Mouse (Mus musculus): ENCODE data around the gene Serpinb1c. TPM values are rescaled to one million over a fixed set of nuclear protein-coding genes. Genes with fewer than 3 reads are reported as not detected.

Gene Serpinb1c
- polyA plus RNA-seq, 1 experiment from 2014 or later = not detected

- no peak overlapping the region for H3K27ac ChIP-seq (replicated peaks)
- H3K36me3 ChIP-seq = no peaks in the 10 kb centered on the region
- H3K4me3 ChIP-seq = no peak overlapping the region
- 99% methylated on average over 3 of the region's 3 CpGs for WGBS
- no peaks in the 10 kb centered on the region for H3K27me3 ChIP-seq (ENCODE audit: low read depth, poor library complexity, severe bottlenecking)
- DNase-seq (ENCODE audit: low spot score) = no peak
- H3K4me1 ChIP-seq = no peaks in the 10 kb centered on the region
- no peaks in the 10 kb centered on the region for H3K9me3 ChIP-seq (replicated peaks)
These were observed 66.3 kb downstream of the Serpinb1c start for GRCm38 (mm10) chr13:32831505-32832273.

Other genes starting within 250 kb of the Serpinb1c start
- not detected in 2 replicates for gene Mylk4, start 114.3 kb downstream of the Serpinb1c start, polyA plus RNA-seq (2016; fragmentation: Nextera tagmentation; extraction: Ambion mirVana)
- gene Wrnip1, start 96.2 kb downstream of the Serpinb1c start, polyA plus RNA-seq (2016; fragmentation: Nextera tagmentation; extraction: Ambion mirVana) = 17.0 and 19.5 TPM in 2 replicates
- gene D930007J09Rik, start 95.4 kb downstream of the Serpinb1c start, polyA plus RNA-seq (2016; fragmentation: Nextera tagmentation; extraction: Ambion mirVana) = not detected in 2 replicates
- 1.1 and 1.9 TPM in 2 replicates for gene Serpinb1a, start 47.0 kb downstream of the Serpinb1c start, polyA plus RNA-seq (2016; fragmentation: Nextera tagmentation; extraction: Ambion mirVana)
- gene Serpinb6b, start 67.0 kb upstream of the Serpinb1c start, polyA plus RNA-seq (2016; fragmentation: Nextera tagmentation; extraction: Ambion mirVana) = 0.55 and 0.63 TPM in 2 replicates
- gene Serpinb9, start 105.0 kb upstream of the Serpinb1c start, polyA plus RNA-seq (2016; fragmentation: Nextera tagmentation; extraction: Ambion mirVana) = 0.80 and 0.98 TPM in 2 replicates
- not detected in 2 replicates for gene Serpinb9b, start 129.2 kb upstream of the Serpinb1c start, polyA plus RNA-seq (2016; fragmentation: Nextera tagmentation; extraction: Ambion mirVana)
- gene Serpinb1b, start 180.4 kb upstream of the Serpinb1c start, polyA plus RNA-seq (2016; fragmentation: Nextera tagmentation; extraction: Ambion mirVana) = 0.25 and 0.39 TPM in 2 replicates